Mouse (Mus musculus) cortical plate, adult 2 months (tissue): ENCODE measurements at regions not wholly inside any gene's neighbourhood (a gene's known extent, or its start where the extent isn't known, plus 50 kb on each side); places are given as distances from the start of the nearest gene placed in this dataset.

Experiments used
- CTCF ChIP-seq: fragments of 200-500 bp; IDR thresholded peaks from 2 replicates; pipeline ENCODE4 v1.5.1; 2011; ENCODE audit warnings: mild to moderate bottlenecking, control low read depth, low read length; ENCODE audit not compliant: insufficient read depth; ENCODE audit errors: extremely low read depth
- POLR2A ChIP-seq: fragments of 200-500 bp; IDR thresholded peaks from 2 replicates; pipeline ENCODE4 v1.6.1; 2011; ENCODE audit warnings: mild to moderate bottlenecking, low read length, control low read depth; ENCODE audit not compliant: insufficient read depth; ENCODE audit errors: extremely low read depth

GRCm38 (mm10) chr10:24397125-24397524 is 173.8 kb downstream of the Moxd1 start:
- TF ChIP-seq CTCF (no peak), POLR2A (no peak)
